In the genomic region with DNA sequence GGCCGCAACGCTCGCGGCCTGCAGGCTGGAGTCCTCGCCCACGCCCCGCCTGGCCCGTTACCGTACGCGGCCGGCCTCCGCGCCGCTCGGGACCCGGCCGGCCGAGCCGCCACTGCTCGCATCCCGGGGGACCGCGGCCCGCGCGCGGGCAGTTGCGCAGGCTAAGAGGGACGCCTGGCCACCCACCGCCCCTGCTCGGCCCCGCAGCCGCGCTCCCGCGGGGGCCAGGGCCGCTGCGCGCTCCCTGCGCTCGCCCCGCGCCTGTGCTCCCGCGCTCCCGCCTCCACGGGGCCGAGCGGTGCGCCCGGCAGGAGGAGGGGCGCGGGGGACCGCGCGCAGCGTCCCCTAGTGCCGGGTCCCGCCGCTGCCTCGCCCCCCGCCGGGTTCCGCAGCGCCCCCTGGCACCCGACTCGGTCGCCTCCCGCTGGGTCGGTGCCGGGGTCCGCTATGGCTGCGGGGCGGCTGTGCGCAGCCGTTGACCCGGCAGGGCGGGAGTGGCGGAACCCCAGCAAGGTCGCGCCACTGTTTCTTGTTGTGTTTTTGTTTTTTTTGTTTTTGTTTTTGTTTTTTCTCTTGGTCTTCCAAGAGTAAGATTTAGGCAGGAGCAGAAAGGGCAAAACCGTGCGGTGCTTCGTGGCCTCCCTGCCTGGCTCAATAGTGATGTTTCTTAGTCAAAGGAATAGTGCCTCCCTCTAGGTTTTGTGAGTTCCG, we compare ENCODE assay signal across 8 mouse cellular contexts. TPM values are rescaled to one million over a fixed set of nuclear protein-coding genes. Genes with fewer than 3 reads are reported as not detected.
DNase-seq lines count a peak whose midpoint lies in the region; ATAC-seq and TF ChIP-seq lines count a peak whose summit lies in the region.

A gene (minus strand): TSS at position 335 of the 711 bp plus-strand sequence.

- peak within 1 kb of the TSS; percentile 96 for H3K4me3 ChIP-seq in hindbrain, postnatal 0 days (ENCODE audit: low read length)

- under 1% methylated on average over 59 of the region's 86 CpGs for WGBS in hindbrain, postnatal 0 days

- no peaks in the 10 kb centered on the region for H3K9me3 ChIP-seq in hindbrain, postnatal 0 days (ENCODE audit: low read length)

- ATAC-seq in Patski = peak; percentile 32
- ATAC-seq in hindbrain, postnatal 0 days = peak; percentile 79
- ATAC-seq in megakaryocyte, adult 5-6 weeks (ENCODE audit: poor library complexity, severe bottlenecking) = peak; percentile 36

- CTCF ChIA-PET in Patski (lab: Charles Lee) = interaction anchor here (1.1 to 2.7 kb wide), 7 partner anchors 9 to 115 kb away, joined by 3 to 23 read pairs (median 5); a partner anchor contains a TSS

- peak within 1 kb of the TSS; percentile 83 for H3K27ac ChIP-seq in hindbrain, postnatal 0 days

- TF ChIP-seq CTCF in Patski (IDR thresholded peaks at IDR 0.05) = no peak
- TF ChIP-seq CTCF in hindbrain, postnatal 0 days (IDR thresholded peaks at IDR 0.05; ENCODE audit: low read depth) = peak; percentile 10; the same call in 1 of the 2 replicates

- H3K36me3 ChIP-seq in hindbrain, postnatal 0 days (ENCODE audit: insufficient read depth, low read length) = peaks cover 20% of the 10 kb centered on the region

- no peak for DNase-seq in Patski (ENCODE audit: low read depth, low spot score)
- DNase-seq in cerebellum, postnatal 25 days = peak; percentile 84 to 86
- peak; percentile 88 for DNase-seq in gastrocnemius, postnatal 10 days
- DNase-seq in hindbrain, postnatal 0 days (ENCODE audit: low spot score) = peak; percentile 92
- peak; percentile 50 to 51 for DNase-seq in left cerebral cortex, adult 8-10 months (ENCODE audit: low spot score in 2 of 2)
- peak; percentile 82 for DNase-seq in right cerebral cortex, adult 18-20 months
- peak; percentile 66 for DNase-seq in urinary bladder, postnatal 14 days (ENCODE audit: low spot score)

- H3K27me3 ChIP-seq in Patski = no peaks in the 10 kb centered on the region
- no peaks in the 10 kb centered on the region for H3K27me3 ChIP-seq in hindbrain, postnatal 0 days (ENCODE audit: insufficient read depth, low read length)

- H3K4me1 ChIP-seq in hindbrain, postnatal 0 days (ENCODE audit: insufficient read depth, low read length) = peaks cover 9% of the 10 kb centered on the region

- in situ Hi-C loops in Patski (cut with MboI; ENCODE audit: low pct_unique_long_range_greater_than_20kb) = no loop called here

- H3K9ac ChIP-seq in hindbrain, postnatal 0 days (replicated peaks; ENCODE audit: low read length) = peak within 1 kb of the TSS; percentile 92

- peak within 1 kb of the TSS; percentile 82 for H3K4me2 ChIP-seq in hindbrain, postnatal 0 days (ENCODE audit: low read depth, low read length)

- POLR2A ChIA-PET in Patski (lab: Charles Lee) = interaction anchor here (0.8 kb wide), 1 partner anchor 31 kb away, joined by 3 read pairs; no protein-coding TSS in a partner anchor

RNA-seq across cellular contexts. Expression of the gene that starts here (rescaled TPM):
- 129 TPM for polyA plus RNA-seq in Patski (2021)
- 10 to 100 TPM; 92.2 to 97.2 TPM for total RNA-seq in gastrocnemius, postnatal 10 days (2021)
- total RNA-seq in hindbrain, postnatal 0 days (2014; rRNA removed) = 55.5 and 61.3 TPM in 2 replicates
- 14.2 and 15.7 TPM in 2 replicates for polyA plus RNA-seq in hindbrain, postnatal 0 days (2015; fragmentation: Nextera tagmentation; extraction: Ambion mirVana)
- total RNA-seq in left cerebral cortex, adult 8-10 months (2022) = 100 to 1,000 TPM; 158 to 168 (median 165) TPM
- total RNA-seq in megakaryocyte, adult 5-6 weeks (2015) = 23.3 and 25.3 TPM in 2 replicates
- 27.8 and 39.5 TPM in 2 replicates for total RNA-seq in megakaryocyte, adult 5-6 weeks (2017)
